Comparison of ENCODE assay signal across 32 mouse cellular contexts in the genomic region with DNA sequence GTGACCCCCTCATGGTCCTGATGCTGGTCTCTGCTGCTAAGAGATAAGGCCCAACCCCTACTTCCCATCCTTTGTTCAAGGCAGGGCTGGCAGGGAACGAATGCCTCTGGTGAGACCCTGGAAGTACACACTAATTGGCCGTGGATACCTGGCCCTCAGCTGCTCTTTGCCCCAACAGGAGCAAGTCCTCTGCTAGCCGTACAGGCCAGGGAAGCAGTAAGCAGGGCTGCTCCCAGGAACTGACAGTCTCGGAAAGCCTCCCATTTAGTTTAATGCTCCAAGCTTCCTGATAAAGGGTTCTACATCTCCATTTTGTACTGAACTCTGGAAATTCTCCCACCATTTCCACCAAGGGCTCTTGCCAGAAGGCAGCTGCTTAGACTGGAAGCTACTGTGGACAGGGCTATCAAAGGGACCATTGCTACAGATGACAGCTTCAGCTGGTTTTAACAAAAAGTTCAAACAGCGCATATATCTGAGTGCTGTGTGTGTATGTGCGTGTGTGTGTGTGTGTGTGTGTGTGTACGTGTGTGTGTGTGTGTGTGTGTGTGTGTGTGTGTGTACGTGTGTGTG. TPM values are rescaled to one million over a fixed set of nuclear protein-coding genes. Genes with fewer than 3 reads are reported as not detected.
DNase-seq lines count a peak whose midpoint lies in the region; ATAC-seq and TF ChIP-seq lines count a peak whose summit lies in the region.
"Had no signal": no experiment of that assay in that cellular context is flagged by ENCODE, and none has a peak within 500 bp of the region (broad histone marks: within the 10 kb centered on the region; RNA-seq: fewer than 3 reads in every experiment).

No protein-coding gene starts in this region.

- no peak for TF ChIP-seq EP300 in lung, postnatal 0 days (IDR thresholded peaks at IDR 0.05)

- WGBS in heart, embryonic 10.5 days = 67% methylated on average over 7 of the region's 8 CpGs
- 65% methylated on average over 6 of the region's 8 CpGs for WGBS in lung, embryonic 14.5 days
- 55% methylated on average over 7 of the region's 8 CpGs for WGBS in lung, postnatal 0 days

- no peaks in the 10 kb centered on the region for H3K4me1 ChIP-seq in heart, embryonic 10.5 days
- no peaks in the 10 kb centered on the region for H3K4me1 ChIP-seq in lung, embryonic 14.5 days (ENCODE audit: insufficient read depth)
- H3K4me1 ChIP-seq in lung, postnatal 0 days (ENCODE audit: insufficient read depth, low read depth, low read length) = no peaks in the 10 kb centered on the region; the same call in 1 of the 2 replicates
- H3K4me1 ChIP-seq: heart, embryonic 13.5 days had no signal

- H3K9me3 ChIP-seq in heart, embryonic 10.5 days = no peaks in the 10 kb centered on the region
- no peaks in the 10 kb centered on the region for H3K9me3 ChIP-seq in lung, embryonic 14.5 days (ENCODE audit: low read depth, low read length)
- no peaks in the 10 kb centered on the region for H3K9me3 ChIP-seq in lung, postnatal 0 days (ENCODE audit: low read length)
- H3K9me3 ChIP-seq: embryonic facial prominence, embryonic 10.5 days; embryonic facial prominence, embryonic 13.5 days; forebrain, embryonic 12.5 days; forebrain, embryonic 15.5 days; heart, embryonic 13.5 days had no signal

- no peak overlapping the region for H3K27ac ChIP-seq in heart, embryonic 10.5 days
- no peak overlapping the region for H3K27ac ChIP-seq in lung, embryonic 14.5 days (ENCODE audit: low read depth)
- no peak overlapping the region for H3K27ac ChIP-seq in lung, postnatal 0 days (ENCODE audit: low read length)
- H3K27ac ChIP-seq: embryonic facial prominence, embryonic 10.5 days; embryonic facial prominence, embryonic 13.5 days; forebrain, embryonic 12.5 days; forebrain, embryonic 15.5 days; heart, embryonic 13.5 days; hindbrain, embryonic 14.5 days; hindbrain, postnatal 0 days had no signal

- H3K9ac ChIP-seq in lung, embryonic 14.5 days = no peak overlapping the region
- no peak overlapping the region for H3K9ac ChIP-seq in lung, postnatal 0 days (replicated peaks; ENCODE audit: low read depth)
- H3K9ac ChIP-seq: embryonic facial prominence, embryonic 13.5 days; forebrain, embryonic 12.5 days; forebrain, embryonic 15.5 days; heart, embryonic 13.5 days; hindbrain, embryonic 14.5 days had no signal

- H3K4me2 ChIP-seq in lung, embryonic 14.5 days = no peak overlapping the region
- no peak overlapping the region for H3K4me2 ChIP-seq in lung, postnatal 0 days (replicated peaks; ENCODE audit: low read depth, low read length)
- H3K4me2 ChIP-seq: embryonic facial prominence, embryonic 13.5 days; forebrain, embryonic 12.5 days; forebrain, embryonic 15.5 days; heart, embryonic 13.5 days; hindbrain, embryonic 14.5 days had no signal

- no peaks in the 10 kb centered on the region for H3K36me3 ChIP-seq in heart, embryonic 10.5 days
- H3K36me3 ChIP-seq in lung, embryonic 14.5 days (ENCODE audit: insufficient read depth) = no peaks in the 10 kb centered on the region
- no peaks in the 10 kb centered on the region for H3K36me3 ChIP-seq in lung, postnatal 0 days (ENCODE audit: insufficient read depth, low read length)
- H3K36me3 ChIP-seq: embryonic facial prominence, embryonic 10.5 days; embryonic facial prominence, embryonic 13.5 days; forebrain, embryonic 12.5 days; forebrain, embryonic 15.5 days; heart, embryonic 13.5 days had no signal

- no peak for ATAC-seq in lung, embryonic 14.5 days (ENCODE audit: insufficient read depth)
- no peak for ATAC-seq in lung, postnatal 0 days
- ATAC-seq: activated CD4-positive, CD25-positive, alpha-beta regulatory T cell, adult 4 months; CD4-positive, CD25-positive, alpha-beta regulatory T cell, adult 4 months; forebrain, embryonic 15.5 days; hindbrain, postnatal 0 days; inflammation-experienced regulatory T-cells, adult 6 months; intestine, embryonic 16.5 days; Patski had no signal

- intact Hi-C loops in heart, postnatal 14 days (cut with DNase I) = no loop called here

- H3K27me3 ChIP-seq in heart, embryonic 10.5 days (ENCODE audit: insufficient read depth, poor library complexity, severe bottlenecking) = peaks cover 41% of the 10 kb centered on the region
- peaks cover 17% of the 10 kb centered on the region for H3K27me3 ChIP-seq in lung, embryonic 14.5 days (ENCODE audit: insufficient read depth, low read length)
- peaks cover 9% of the 10 kb centered on the region; the same call in 1 of the 2 replicates for H3K27me3 ChIP-seq in lung, postnatal 0 days (replicated peaks; ENCODE audit: insufficient read depth, low read length)
- H3K27me3 ChIP-seq: Patski had no signal

- no peak overlapping the region for H3K4me3 ChIP-seq in heart, embryonic 10.5 days
- no peak overlapping the region for H3K4me3 ChIP-seq in lung, embryonic 14.5 days (ENCODE audit: low read depth, low read length)
- H3K4me3 ChIP-seq in lung, postnatal 0 days (ENCODE audit: low read depth, low read length) = no peak overlapping the region
- H3K4me3 ChIP-seq: embryonic facial prominence, embryonic 10.5 days; embryonic facial prominence, embryonic 13.5 days; erythroblast, embryonic 14.5 days; forebrain, embryonic 12.5 days; forebrain, embryonic 15.5 days; heart, embryonic 13.5 days had no signal

- peak; percentile 52 for DNase-seq in heart, embryonic 10.5 days (ENCODE audit: low spot score)
- DNase-seq in heart, postnatal 14 days = no peak
- peak; percentile 16 for DNase-seq in lung, embryonic 14.5 days
- DNase-seq in lung, postnatal 0 days (ENCODE audit: low spot score) = no peak
- DNase-seq in ES-CJ7 (ENCODE audit: low read depth, low spot score) = peak; percentile 19
- DNase-seq in ZHBTc4 (ENCODE audit: low read depth, low spot score) = peak; percentile 62
- no peak for DNase-seq in layer of hippocampus, adult 9-11 months
- DNase-seq: adrenal gland, adult 8-10 months; adrenal gland, postnatal 25 days; cerebellum, adult 11-12 months; cerebellum, adult 8-10 months; cerebellum, postnatal 10 days; cerebellum, postnatal 36 days; embryo, embryonic 11 days; gastrocnemius, postnatal 36 days had no signal

- TF ChIP-seq CTCF in lung, embryonic 14.5 days (IDR thresholded peaks at IDR 0.05; ENCODE audit: low read depth) = no peak
- no peak for TF ChIP-seq CTCF in lung, postnatal 0 days (IDR thresholded peaks at IDR 0.05)

RNA-seq across cellular contexts. Expression of gene Gm10320, which starts 2.8 kb away (rescaled TPM):
- polyA plus RNA-seq in heart, embryonic 10.5 days (2016; fragmentation: Nextera tagmentation; extraction: Ambion mirVana) = 0.48 and 0.82 TPM in 2 replicates
- total RNA-seq in heart, postnatal 14 days (2021) = not detected
- 1.8 TPM in 2 replicates for polyA plus RNA-seq in lung, embryonic 14.5 days (2014; fragmentation: Nextera tagmentation; extraction: Ambion mirVana)
- 1.3 and 2.0 TPM in 2 replicates for polyA plus RNA-seq in lung, postnatal 0 days (2015; fragmentation: Nextera tagmentation; extraction: Ambion mirVana)
- total RNA-seq: adrenal gland, postnatal 25 days; gastrocnemius, adult 8-10 months; gastrocnemius, postnatal 36 days; heart, adult 8-10 months; heart, postnatal 25 days; hematopoietic stem cell, adult 5-6 weeks had no signal

Comparison
In these comparisons a context has a peak if more than half of its experiments do, and no peak if none do; other contexts are left out.
1. DNase-seq: peak in heart, embryonic 10.5 days (single experiment), lung, embryonic 14.5 days (single experiment), ES-CJ7 (single experiment) and ZHBTc4 (single experiment); none in heart, postnatal 14 days (0 of 2), lung, postnatal 0 days (single experiment) and layer of hippocampus, adult 9-11 months (single experiment).